18 mouse cellular contexts compared by ENCODE assay signal in genomic region chr3:99956517-99956916, GRCm38 (mm10).
DNase-seq lines count a peak whose midpoint lies in the region; ATAC-seq and TF ChIP-seq lines count a peak whose summit lies in the region.
"Had no signal": no experiment of that assay in that cellular context is flagged by ENCODE, and none has a peak within 500 bp of the region (broad histone marks: within the 10 kb centered on the region; RNA-seq: fewer than 3 reads in every experiment).

No protein-coding gene starts in this region.

- CTCF ChIA-PET in Patski (lab: Charles Lee): interaction anchor here (1.4 kb wide), 2 partner anchors 12 kb away, joined by 3 to 5 read pairs; no protein-coding TSS in a partner anchor

- TF ChIP-seq CTCF in Patski (IDR thresholded peaks at IDR 0.05): no peak

- peak; percentile 16 for DNase-seq in heart, adult 11 months
- DNase-seq in heart, adult 9 months (ENCODE audit: low spot score in 2 of 2): no peak
- DNase-seq in Muller cell, postnatal 12 days (ENCODE audit: inconsistent ontology term): peak; percentile 2
- no peak for DNase-seq in Patski (ENCODE audit: low read depth, low spot score)
- no peak for DNase-seq in cerebellum, postnatal 10 days
- DNase-seq: adrenal gland, adult 8-10 months; adrenal gland, postnatal 14 days; adrenal gland, postnatal 36 days; cerebellum, adult 11-12 months; cerebellum, adult 2 months; cerebellum, adult 9-10 months; cerebellum, postnatal 14 days; cerebellum, postnatal 36 days; embryo, embryonic 11 days had no signal

- in situ Hi-C loops in Patski (cut with MboI; ENCODE audit: low pct_unique_long_range_greater_than_20kb): no loop called here

- peak; percentile 83 for ATAC-seq in Patski
- ATAC-seq: forebrain, embryonic 14.5 days; forebrain, embryonic 16.5 days had no signal

- POLR2A ChIA-PET in Patski (lab: Charles Lee): no interaction called here

- H3K27me3 ChIP-seq in Patski: no peaks in the 10 kb centered on the region
- H3K27me3 ChIP-seq: embryonic facial prominence, embryonic 12.5 days; forebrain, embryonic 12.5 days had no signal

Comparison
In these comparisons a context has a peak if more than half of its experiments do, and no peak if none do; other contexts are left out.
1. DNase-seq: peak in heart, adult 11 months (single experiment) and Muller cell, postnatal 12 days (single experiment); none in heart, adult 9 months (0 of 2), Patski (single experiment) and cerebellum, postnatal 10 days (0 of 2).